Mouse (Mus musculus) forebrain, embryonic 13.5 days (tissue): Measurements from ENCODE around the gene Anapc7. TPM values are rescaled to one million over a fixed set of nuclear protein-coding genes. Genes with fewer than 3 reads are reported as not detected.
A peak's percentile ranks its signal among the peaks of the same experiment; 100 is the strongest.

ENCODE experiments used
- ATAC-seq: fragments of 200-750 bp; cut with Nextera tagmentation; 2 replicates; pipeline ENCODE4 v1.8.0; 2017
- H3K27ac ChIP-seq: fragments of 300-500 bp; sonication (generic); 2 replicates; pipeline ENCODE4 v1.5.1; 2015; ENCODE audit warnings: inconsistent platforms, mild to moderate bottlenecking, moderate library complexity
- H3K27me3 ChIP-seq: fragments of 300-500 bp; sonication (generic); 2 replicates; pipeline ENCODE4 v1.6.1; 2015; ENCODE audit warnings: mild to moderate bottlenecking, inconsistent platforms
- H3K36me3 ChIP-seq: fragments of 300-500 bp; sonication (generic); 2 replicates; pipeline ENCODE4 v1.6.1; 2015; ENCODE audit warnings: mild to moderate bottlenecking, inconsistent platforms; ENCODE audit not compliant: poor library complexity, severe bottlenecking
- H3K4me1 ChIP-seq: fragments of 300-500 bp; sonication (generic); 2 replicates; pipeline ENCODE4 v1.6.1; 2015; ENCODE audit warnings: inconsistent platforms
- H3K4me2 ChIP-seq: fragments of 300-500 bp; sonication (generic); 2 replicates; pipeline ENCODE4 v1.6.1; 2015; ENCODE audit warnings: inconsistent platforms, mild to moderate bottlenecking, moderate library complexity
- H3K4me3 ChIP-seq: fragments of 300-500 bp; sonication (generic); 2 replicates; pipeline ENCODE4 v1.5.1; 2015; ENCODE audit warnings: mild to moderate bottlenecking, inconsistent platforms
- H3K9ac ChIP-seq: fragments of 300-500 bp; sonication (generic); 2 replicates; pipeline ENCODE4 v1.6.1; 2015; ENCODE audit warnings: mild to moderate bottlenecking, inconsistent platforms
- H3K9me3 ChIP-seq: fragments of 300-500 bp; sonication (generic); replicated peaks from 2 replicates; pipeline ENCODE4 v1.6.1; 2016; ENCODE audit warnings: inconsistent platforms
- WGBS: fragments of 180-500 bp; shearing (Covaris S2); methylation state at CpG from one replicate; pipeline ENCODE4 v1.1.7; 2015; 5-methylcytosine and 5-hydroxymethylcytosine counted together
- polyA plus RNA-seq: library from polyadenylated mRNA; unstranded; fragments of >200 nt; fragmentation: Nextera tagmentation; extraction: Ambion mirVana; gene quantifications from 2 replicates; pipeline ENCODE4 v1.2.1, GENCODE M21; 2015

The Anapc7 gene
- polyA plus RNA-seq, 1 experiment from 2014 or later, result 50.3 TPM

GRCm38 (mm10) chr5:122440095-122440630 lies 18.7 kb downstream of the Anapc7 start:
- Histone ChIP-seq H3K27ac (no peak overlapping the region), H3K4me1 (no peaks in the 10 kb centered on the region), H3K4me2 (no peak overlapping the region), H3K4me3 (no peak overlapping the region), H3K9me3 (no peaks in the 10 kb centered on the region), H3K27me3 (no peaks in the 10 kb centered on the region), H3K36me3 (peaks cover 99% of the 10 kb centered on the region), H3K9ac (peak overlapping the region; percentile 26; the same call in 1 of the 2 replicates)
- no peak for ATAC-seq
- 97% methylated on average over 12 of the region's 12 CpGs for WGBS

- Histone ChIP-seq H3K36me3 (peaks cover 84% of the 10 kb centered on the region), H3K4me3 (no peak overlapping the region), H3K9ac (no peak overlapping the region), H3K9me3 (no peaks in the 10 kb centered on the region), H3K27ac (no peak overlapping the region), H3K27me3 (no peaks in the 10 kb centered on the region), H3K4me2 (no peak overlapping the region), H3K4me1 (no peaks in the 10 kb centered on the region)
- ATAC-seq, result no peak
- 95% methylated on average over 10 of the region's 10 CpGs for WGBS
Measured at GRCm38 (mm10) chr5:122444492-122444891, 23.0 kb downstream of the Anapc7 start.

DNA sequence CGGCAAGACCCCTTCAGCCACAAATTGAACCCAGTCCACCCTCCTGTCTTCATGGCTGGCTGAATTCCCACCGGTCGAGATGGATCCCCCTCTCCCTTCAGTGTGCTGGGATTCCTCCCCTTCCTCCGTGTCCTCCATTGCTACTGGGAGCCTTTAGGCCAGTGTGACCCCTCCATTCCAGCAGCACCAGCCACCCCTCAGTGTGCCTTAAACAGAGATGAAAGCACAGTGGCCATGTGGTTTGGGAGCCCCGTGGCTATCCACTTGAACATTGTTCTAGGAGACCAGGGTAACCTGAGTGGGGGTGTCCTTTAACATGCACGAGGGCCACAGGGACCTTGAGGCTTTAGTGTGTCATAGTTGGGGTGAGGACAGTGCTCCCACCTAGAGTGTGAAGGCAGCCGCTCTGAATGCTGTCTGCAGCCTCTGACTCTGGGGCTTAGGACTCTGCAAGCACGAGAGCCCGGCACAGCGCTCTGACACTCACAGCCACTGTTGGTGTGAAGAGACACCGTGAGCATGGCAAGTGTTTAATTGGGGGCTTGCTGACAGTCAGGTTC lies 23.6 kb downstream of the Anapc7 start:
- 93% methylated on average over 11 of the region's 11 CpGs for WGBS
- H3K4me3 ChIP-seq, result no peak overlapping the region
- H3K9ac ChIP-seq, result no peak overlapping the region
- H3K4me2 ChIP-seq, result no peak overlapping the region
- no peak for ATAC-seq
- H3K9me3 ChIP-seq, result no peaks in the 10 kb centered on the region
- H3K36me3 ChIP-seq, result peaks cover 77% of the 10 kb centered on the region
- H3K27ac ChIP-seq, result no peak overlapping the region
- no peaks in the 10 kb centered on the region for H3K4me1 ChIP-seq
- H3K27me3 ChIP-seq, result no peaks in the 10 kb centered on the region

DNA sequence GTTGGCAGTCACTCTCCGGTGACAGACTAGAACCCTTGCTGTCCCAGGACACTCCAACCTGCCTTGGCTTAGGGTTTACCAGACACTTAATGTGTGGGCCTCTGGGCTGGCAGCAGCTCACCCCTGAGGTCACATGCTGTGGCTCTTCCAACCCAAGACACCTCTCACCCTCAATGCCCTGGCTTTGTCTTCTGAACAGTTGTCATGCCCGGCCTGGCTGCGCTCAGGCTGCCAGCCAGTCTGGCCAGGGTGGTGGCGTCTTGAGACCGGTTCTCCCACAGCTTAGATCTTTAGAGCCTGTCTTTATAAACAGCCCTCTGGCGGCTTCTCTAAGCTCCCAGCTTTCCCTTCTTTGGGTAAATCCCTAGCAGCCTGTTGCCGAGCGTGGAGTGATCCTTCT lies 26.4 kb downstream of the Anapc7 start:
- H3K9me3 ChIP-seq, result no peaks in the 10 kb centered on the region
- H3K27ac ChIP-seq, result no peak overlapping the region
- WGBS, result 87% methylated on average over 8 of the region's 8 CpGs
- H3K27me3 ChIP-seq, result no peaks in the 10 kb centered on the region
- H3K36me3 ChIP-seq, result peaks cover 68% of the 10 kb centered on the region
- no peak for ATAC-seq
- no peak overlapping the region for H3K4me2 ChIP-seq
- H3K4me3 ChIP-seq, result no peak overlapping the region
- H3K4me1 ChIP-seq, result no peaks in the 10 kb centered on the region
- no peak overlapping the region for H3K9ac ChIP-seq

DNA sequence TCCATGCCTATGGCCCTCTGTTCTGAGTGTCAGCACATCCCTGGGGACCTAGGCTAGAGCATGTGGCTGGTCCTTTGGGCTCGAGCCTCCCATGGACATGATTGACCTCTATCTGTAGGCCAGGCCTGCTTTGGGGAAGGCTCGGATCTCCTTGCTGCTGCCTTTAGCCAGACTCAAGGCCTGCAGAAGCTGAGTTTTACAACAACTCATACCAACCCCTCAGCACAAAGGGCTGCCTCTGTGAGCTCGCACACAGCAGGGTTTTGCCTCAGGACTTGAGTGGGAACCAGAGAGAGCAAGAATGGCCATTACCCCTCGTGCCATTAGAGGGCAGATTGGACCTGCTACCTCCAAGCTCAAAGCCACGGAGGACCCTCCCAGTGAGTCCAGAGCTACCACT lies 27.4 kb downstream of the Anapc7 start:
- H3K36me3 ChIP-seq, result peaks cover 68% of the 10 kb centered on the region
- no peaks in the 10 kb centered on the region for H3K27me3 ChIP-seq
- H3K9me3 ChIP-seq, result no peaks in the 10 kb centered on the region
- no peak overlapping the region for H3K27ac ChIP-seq
- no peak for ATAC-seq
- 87% methylated on average over 5 of the region's 5 CpGs for WGBS
- no peaks in the 10 kb centered on the region for H3K4me1 ChIP-seq
- no peak overlapping the region for H3K4me2 ChIP-seq
- no peak overlapping the region for H3K9ac ChIP-seq
- H3K4me3 ChIP-seq, result no peak overlapping the region

DNA sequence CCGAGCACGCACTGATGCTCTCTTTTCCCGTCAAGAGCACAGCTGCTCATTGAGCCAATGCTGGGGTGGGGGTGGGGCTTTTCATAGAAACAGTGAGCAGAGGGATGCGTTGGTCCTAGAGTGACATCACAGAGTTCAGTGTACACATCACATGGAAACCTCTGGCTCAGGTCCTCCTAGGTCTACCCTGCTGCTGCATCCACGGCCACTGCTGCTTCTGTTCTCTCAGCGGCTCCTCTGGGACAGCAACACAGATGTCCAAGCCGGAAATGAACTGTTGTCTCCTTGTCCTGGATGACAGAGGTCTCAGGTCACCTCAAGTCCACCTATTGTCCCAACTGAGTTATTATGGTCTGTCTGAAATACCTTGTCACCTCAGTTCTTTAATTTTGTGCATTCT lies 28.5 kb downstream of the Anapc7 start:
- 31% methylated on average over 7 of the region's 7 CpGs for WGBS
- Histone ChIP-seq H3K4me1 (no peaks in the 10 kb centered on the region), H3K9ac (no peak overlapping the region), H3K4me3 (no peak overlapping the region), H3K4me2 (no peak overlapping the region), H3K36me3 (peaks cover 68% of the 10 kb centered on the region), H3K27me3 (no peaks in the 10 kb centered on the region), H3K9me3 (no peaks in the 10 kb centered on the region), H3K27ac (no peak overlapping the region)
- no peak for ATAC-seq

DNA sequence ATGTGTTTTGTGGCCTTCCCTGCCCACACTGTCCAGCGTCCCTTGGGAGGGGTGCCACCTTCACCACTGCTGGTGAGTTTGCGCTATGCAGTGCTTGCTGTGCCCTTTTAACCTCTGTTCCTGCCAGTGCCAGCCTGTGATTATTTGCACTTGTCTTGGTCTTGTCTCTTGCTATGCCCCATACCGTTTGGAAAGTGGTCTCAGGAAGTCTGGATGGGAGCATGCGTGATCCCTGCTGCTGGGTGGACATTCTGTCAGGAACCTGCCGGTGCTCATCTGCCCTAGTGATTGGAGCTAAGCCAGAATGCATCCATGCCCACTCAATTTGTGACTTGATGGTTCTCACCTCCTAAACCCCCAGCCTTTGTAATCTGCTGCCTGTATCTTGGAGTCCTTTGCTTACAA lies 29.4 kb downstream of the Anapc7 start:
- WGBS, result 78% methylated on average over 5 of the region's 5 CpGs
- Histone ChIP-seq H3K27ac (no peak overlapping the region), H3K9me3 (no peaks in the 10 kb centered on the region), H3K4me2 (no peak overlapping the region), H3K27me3 (no peaks in the 10 kb centered on the region), H3K36me3 (peaks cover 68% of the 10 kb centered on the region), H3K4me3 (no peak overlapping the region), H3K9ac (no peak overlapping the region), H3K4me1 (no peaks in the 10 kb centered on the region)
- ATAC-seq, result no peak

- H3K36me3 ChIP-seq, result peaks cover 68% of the 10 kb centered on the region
- ATAC-seq, result no peak
Measured at GRCm38 (mm10) chr5:122451324-122451723, 29.8 kb downstream of the Anapc7 start.

DNA sequence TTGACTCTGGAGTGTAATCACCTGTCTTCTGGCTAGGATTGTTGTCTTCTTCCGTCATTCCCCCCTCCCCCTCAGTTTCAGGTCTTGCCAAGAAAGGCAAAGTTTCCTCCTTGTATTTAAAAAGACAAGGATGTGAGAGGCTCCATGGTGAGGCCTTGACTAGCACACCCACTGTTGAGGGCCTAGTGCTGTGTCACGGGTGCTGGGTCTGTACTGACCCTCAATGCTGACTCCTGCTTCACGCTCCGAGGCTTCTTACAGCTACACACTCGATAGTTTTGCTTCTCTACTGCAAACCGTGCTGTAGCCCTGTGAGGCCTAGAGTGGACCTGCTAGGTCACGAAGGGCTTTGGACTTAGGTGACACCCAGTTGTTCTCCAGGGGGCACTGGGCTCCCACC lies 30.7 kb downstream of the Anapc7 start:
- H3K36me3 ChIP-seq, result peaks cover 69% of the 10 kb centered on the region
- no peaks in the 10 kb centered on the region for H3K27me3 ChIP-seq
- no peak for ATAC-seq
- H3K4me2 ChIP-seq, result no peak overlapping the region
- 88% methylated on average over 7 of the region's 7 CpGs for WGBS
- H3K9me3 ChIP-seq, result no peaks in the 10 kb centered on the region
- H3K27ac ChIP-seq, result no peak overlapping the region
- no peaks in the 10 kb centered on the region for H3K4me1 ChIP-seq
- H3K4me3 ChIP-seq, result no peak overlapping the region
- no peak overlapping the region for H3K9ac ChIP-seq

More at GRCm38 (mm10) chr5:122451324-122451723, 29.8 kb downstream of the Anapc7 start:
- no peak overlapping the region for H3K9ac ChIP-seq
- no peak overlapping the region for H3K4me2 ChIP-seq
- H3K9me3 ChIP-seq, result no peaks in the 10 kb centered on the region
- no peaks in the 10 kb centered on the region for H3K4me1 ChIP-seq
- WGBS, result 96% methylated on average over 5 of the region's 5 CpGs
- H3K27me3 ChIP-seq, result no peaks in the 10 kb centered on the region
- no peak overlapping the region for H3K27ac ChIP-seq
- no peak overlapping the region for H3K4me3 ChIP-seq

DNA sequence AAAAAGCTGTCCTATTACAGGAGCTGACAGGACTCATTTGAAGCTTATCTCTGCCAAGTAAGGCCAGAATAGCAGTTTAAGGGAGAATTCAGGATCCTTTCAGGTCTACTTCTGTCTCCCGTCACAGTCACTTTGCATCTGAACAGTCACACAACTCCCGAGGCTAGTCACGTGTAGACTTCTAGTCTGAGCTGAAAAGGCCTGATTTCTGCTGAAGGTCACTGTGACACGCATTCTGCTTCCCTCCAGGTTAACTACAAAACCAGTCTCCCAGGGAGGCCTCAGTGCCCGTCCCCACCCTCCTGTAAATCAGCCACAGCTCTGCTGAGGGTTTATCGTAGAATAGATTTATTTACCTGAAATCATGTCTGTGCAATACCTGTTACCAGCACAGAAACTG lies 31.7 kb downstream of the Anapc7 start:
- H3K4me1 ChIP-seq, result no peaks in the 10 kb centered on the region
- no peaks in the 10 kb centered on the region for H3K27me3 ChIP-seq
- peaks cover 72% of the 10 kb centered on the region for H3K36me3 ChIP-seq
- no peak for ATAC-seq
- H3K4me2 ChIP-seq, result no peak overlapping the region
- no peak overlapping the region for H3K9ac ChIP-seq
- H3K4me3 ChIP-seq, result no peak overlapping the region
- WGBS, result 83% methylated on average over 6 of the region's 6 CpGs
- no peak overlapping the region for H3K27ac ChIP-seq
- no peaks in the 10 kb centered on the region for H3K9me3 ChIP-seq

GRCm38 (mm10) chr5:122454442-122454841 lies 32.9 kb downstream of the Anapc7 start:
- ATAC-seq, result no peak
- Histone ChIP-seq H3K9ac (no peak overlapping the region), H3K4me3 (no peak overlapping the region), H3K36me3 (peaks cover 84% of the 10 kb centered on the region), H3K4me1 (no peaks in the 10 kb centered on the region), H3K27me3 (no peaks in the 10 kb centered on the region), H3K4me2 (no peak overlapping the region), H3K9me3 (no peaks in the 10 kb centered on the region), H3K27ac (no peak overlapping the region)
- WGBS, result 85% methylated on average over 4 of the region's 4 CpGs

DNA sequence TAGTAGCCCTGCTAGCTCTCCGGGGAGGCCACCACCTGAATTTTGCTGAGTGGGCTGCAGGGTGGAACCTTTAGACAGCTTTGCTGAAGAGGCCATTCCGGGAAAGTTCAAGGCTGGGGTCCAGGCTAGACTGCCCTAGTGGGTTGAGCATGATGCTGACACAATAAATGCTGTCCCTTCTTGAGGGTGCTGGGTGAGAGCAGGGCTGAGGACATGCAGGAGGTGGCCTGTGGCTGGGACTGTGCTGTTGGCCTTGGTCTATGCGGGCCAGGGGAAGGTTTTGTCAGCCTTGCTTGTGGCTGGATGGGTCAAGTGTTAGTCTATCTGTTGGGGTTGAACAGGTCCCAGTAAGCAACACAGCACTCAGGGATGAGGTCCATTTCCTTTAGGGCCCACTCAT lies 33.4 kb downstream of the Anapc7 start:
- Histone ChIP-seq H3K4me3 (no peak overlapping the region), H3K27me3 (no peaks in the 10 kb centered on the region), H3K4me1 (no peaks in the 10 kb centered on the region), H3K9me3 (no peaks in the 10 kb centered on the region), H3K27ac (no peak overlapping the region), H3K36me3 (peaks cover 88% of the 10 kb centered on the region), H3K9ac (no peak overlapping the region), H3K4me2 (no peak overlapping the region)
- WGBS, result 88% methylated on average over 3 of the region's 3 CpGs
- ATAC-seq, result no peak

- H3K27me3 ChIP-seq, result no peaks in the 10 kb centered on the region
- no peak overlapping the region for H3K9ac ChIP-seq
- no peaks in the 10 kb centered on the region for H3K9me3 ChIP-seq
- WGBS, result 91% methylated on average over 3 of the region's 3 CpGs
- no peak overlapping the region for H3K27ac ChIP-seq
- ATAC-seq, result no peak
- H3K4me3 ChIP-seq, result no peak overlapping the region
- no peaks in the 10 kb centered on the region for H3K4me1 ChIP-seq
- no peak overlapping the region for H3K4me2 ChIP-seq
- peaks cover 95% of the 10 kb centered on the region for H3K36me3 ChIP-seq
Measured at GRCm38 (mm10) chr5:122455584-122455983, 34.1 kb downstream of the Anapc7 start.
